Mouse (Mus musculus) lung, embryonic 16.5 days (tissue): ENCODE measurements around the gene Dazap1. TPM values are rescaled to one million over a fixed set of nuclear protein-coding genes. Genes with fewer than 3 reads are reported as not detected.

Experiments
- ATAC-seq: fragments of 200-750 bp; cut with Nextera tagmentation; 2 replicates; pipeline ENCODE4 v1.8.0; 2017; ENCODE audit warnings: low read depth, mild to moderate bottlenecking, moderate library complexity
- H3K27ac ChIP-seq: fragments of 300-500 bp; sonication (generic); 2 replicates; pipeline ENCODE4 v1.5.1; 2014; ENCODE audit warnings: mild to moderate bottlenecking, control low read depth, low read length
- H3K27me3 ChIP-seq: fragments of 300-500 bp; sonication (generic); 2 replicates; pipeline ENCODE4 v1.6.1; 2014; ENCODE audit warnings: low read depth, low read length, mixed read lengths; ENCODE audit not compliant: control insufficient read depth, insufficient read depth
- H3K36me3 ChIP-seq: fragments of 300-500 bp; sonication (generic); 2 replicates; pipeline ENCODE4 v1.6.1; 2014; ENCODE audit warnings: low read length; ENCODE audit not compliant: control insufficient read depth, insufficient read depth
- H3K4me1 ChIP-seq: fragments of 300-500 bp; sonication (generic); replicated peaks from 2 replicates; pipeline ENCODE4 v1.6.1; 2014; ENCODE audit warnings: low read length, mixed read lengths; ENCODE audit not compliant: control insufficient read depth, insufficient read depth
- H3K4me2 ChIP-seq: fragments of 300-500 bp; sonication (generic); 2 replicates; pipeline ENCODE4 v1.6.1; 2014; ENCODE audit warnings: low read depth, low read length, control low read depth
- H3K4me3 ChIP-seq: fragments of 300-500 bp; sonication (generic); 2 replicates; pipeline ENCODE4 v1.5.1; 2014; ENCODE audit warnings: mild to moderate bottlenecking, low read length, control low read depth
- H3K9ac ChIP-seq: fragments of 300-500 bp; sonication (generic); 2 replicates; pipeline ENCODE4 v1.6.1; 2014; ENCODE audit warnings: low read length, control low read depth
- H3K9me3 ChIP-seq: fragments of 300-500 bp; sonication (generic); 2 replicates; pipeline ENCODE4 v1.6.1; 2016; ENCODE audit warnings: low read length; ENCODE audit not compliant: control insufficient read depth
- WGBS: fragments of 180-500 bp; shearing (Covaris S2); extraction: QIAGEN DNeasy Blood & Tissue Kit; methylation state at CpG from one replicate; pipeline ENCODE4 v1.1.7; 2014; 5-methylcytosine and 5-hydroxymethylcytosine counted together
- polyA plus RNA-seq: library from polyadenylated mRNA; unstranded; fragments of >200 nt; fragmentation: Nextera tagmentation; extraction: Ambion mirVana; gene quantifications from 2 replicates; pipeline ENCODE4 v1.2.1, GENCODE M21; 2015

Gene Dazap1
- polyA plus RNA-seq, 1 experiment from 2014 or later = 50.6 TPM

DNA sequence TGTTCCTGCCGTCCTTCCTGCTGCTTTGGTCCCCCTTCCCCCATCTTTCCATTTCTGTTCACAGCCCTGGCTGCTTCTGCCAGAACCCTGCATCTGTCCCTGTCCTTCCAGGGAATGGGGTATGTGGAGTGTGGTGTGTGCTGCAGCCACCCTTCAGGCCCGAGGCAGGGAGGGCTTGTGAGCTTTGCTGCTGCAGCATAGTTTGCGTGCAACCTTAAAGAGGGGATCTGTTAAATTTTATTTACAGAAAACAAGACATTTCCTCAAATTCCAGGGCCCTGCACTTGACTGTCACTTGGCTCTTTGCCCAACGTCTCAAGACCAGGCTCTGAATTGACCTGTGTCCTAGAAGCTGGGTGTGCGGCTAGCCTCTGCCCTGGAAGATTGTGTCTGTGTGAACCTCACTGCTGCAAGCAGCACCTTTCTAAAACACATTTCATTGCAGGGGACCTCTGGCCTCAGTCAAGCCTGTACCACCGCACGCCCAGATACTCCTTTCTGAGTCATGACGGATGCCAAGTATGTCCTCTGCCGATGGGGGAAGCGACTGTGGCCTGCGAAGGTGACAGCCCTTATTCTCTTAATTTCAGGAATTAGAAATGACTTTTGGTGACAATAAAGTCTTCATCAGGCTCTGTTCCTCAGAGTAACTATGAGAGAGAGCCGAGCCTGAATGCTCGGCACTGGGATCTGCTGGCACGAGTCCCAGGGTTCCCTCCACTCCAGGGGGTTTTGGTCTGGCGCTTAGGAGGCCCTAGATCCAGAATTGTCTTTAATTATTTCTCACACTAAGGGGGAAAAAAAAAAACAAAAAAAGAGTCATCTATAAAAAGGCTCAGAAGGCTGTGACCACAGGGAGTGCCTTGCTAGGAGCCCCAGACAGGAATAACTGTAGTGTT lies 33.2 kb upstream of the Dazap1 start:
- 32% methylated on average over 15 of the region's 15 CpGs for WGBS
- ATAC-seq = no peak
- H3K27me3 ChIP-seq = no peaks in the 10 kb centered on the region
- H3K4me1 ChIP-seq = peaks cover 28% of the 10 kb centered on the region
- peak overlapping the region; percentile 92; the same call in 1 of the 2 replicates for H3K27ac ChIP-seq
- H3K4me3 ChIP-seq = peak overlapping the region; percentile 87
- peaks cover 26% of the 10 kb centered on the region for H3K36me3 ChIP-seq
- H3K4me2 ChIP-seq = peak overlapping the region; percentile 94
- H3K9ac ChIP-seq = peak overlapping the region; percentile 97
- H3K9me3 ChIP-seq = no peaks in the 10 kb centered on the region

GRCm38 (mm10) chr10:80236145-80236825 lies 25.0 kb upstream of the Dazap1 start:
- no peak overlapping the region for H3K4me3 ChIP-seq
- H3K9me3 ChIP-seq = no peaks in the 10 kb centered on the region
- no peak overlapping the region for H3K9ac ChIP-seq
- H3K4me2 ChIP-seq = no peak overlapping the region
- no peak overlapping the region for H3K27ac ChIP-seq
- no peak for ATAC-seq
- 93% methylated on average over 13 of the region's 13 CpGs for WGBS
- no peaks in the 10 kb centered on the region for H3K27me3 ChIP-seq
- H3K4me1 ChIP-seq = peaks cover 4% of the 10 kb centered on the region; the same call in 1 of the 2 replicates
- H3K36me3 ChIP-seq = peaks cover 84% of the 10 kb centered on the region

DNA sequence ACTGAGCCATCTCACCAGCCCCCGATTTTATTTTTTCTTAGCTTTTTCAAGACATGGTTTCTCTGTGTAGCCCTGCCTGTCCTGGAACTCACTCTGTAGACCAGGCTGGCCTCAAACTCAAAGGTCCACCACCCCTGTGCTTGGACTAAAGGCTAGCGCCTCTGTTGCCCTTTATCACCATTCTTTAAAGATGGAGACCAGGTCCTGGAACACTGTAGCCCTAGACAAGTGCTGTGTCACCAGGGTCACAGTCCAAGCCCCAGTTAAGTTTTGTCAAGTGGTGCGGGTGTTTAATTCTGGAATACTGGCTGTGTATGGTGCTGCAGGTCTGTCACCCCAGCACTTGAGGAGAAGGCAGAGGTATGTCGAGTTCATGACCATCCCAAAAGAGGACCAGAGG lies 24.3 kb upstream of the Dazap1 start:
- H3K4me1 ChIP-seq = peaks cover 4% of the 10 kb centered on the region; the same call in 1 of the 2 replicates
- ATAC-seq = no peak
- 87% methylated on average over 4 of the region's 4 CpGs for WGBS
- H3K9me3 ChIP-seq = no peaks in the 10 kb centered on the region
- no peak overlapping the region for H3K27ac ChIP-seq
- H3K27me3 ChIP-seq = no peaks in the 10 kb centered on the region
- H3K4me2 ChIP-seq = no peak overlapping the region
- H3K4me3 ChIP-seq = no peak overlapping the region
- peaks cover 87% of the 10 kb centered on the region for H3K36me3 ChIP-seq
- H3K9ac ChIP-seq = no peak overlapping the region

- WGBS = 89% methylated on average over 3 of the region's 3 CpGs
- no peak overlapping the region for H3K9ac ChIP-seq
Observed at GRCm38 (mm10) chr10:80238306-80238705, 23.0 kb upstream of the Dazap1 start.

DNA sequence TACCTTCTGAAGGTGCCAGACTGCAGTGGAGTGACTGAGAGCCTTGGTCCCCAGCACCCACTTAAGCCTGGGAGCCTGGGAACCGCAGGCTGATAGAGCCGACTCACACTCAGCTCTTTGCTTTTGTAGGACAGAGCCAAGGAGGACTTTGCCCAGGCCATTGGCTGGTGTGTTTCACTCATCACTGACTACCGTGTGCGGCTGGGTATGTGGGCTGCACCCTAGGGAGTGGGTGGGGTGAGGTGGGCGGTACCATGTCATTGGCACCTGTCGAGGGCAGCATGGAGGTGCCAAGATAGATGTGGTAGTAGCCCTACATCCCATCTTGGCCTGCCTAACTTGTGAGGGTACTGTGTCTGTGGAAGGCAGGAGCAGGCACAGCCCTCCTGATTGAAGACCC lies 21.5 kb upstream of the Dazap1 start:
- Histone ChIP-seq H3K9me3 (no peaks in the 10 kb centered on the region), H3K36me3 (peaks cover 85% of the 10 kb centered on the region), H3K4me3 (no peak overlapping the region), H3K27ac (no peak overlapping the region), H3K4me1 (no peaks in the 10 kb centered on the region), H3K27me3 (no peaks in the 10 kb centered on the region), H3K9ac (no peak overlapping the region), H3K4me2 (no peak overlapping the region)
- whole genome bisulfite sequencing = 81% methylated on average over 6 of the region's 6 CpGs
- no peak for ATAC-seq

More at GRCm38 (mm10) chr10:80238306-80238705, 23.0 kb upstream of the Dazap1 start:
- no peak overlapping the region for H3K27ac ChIP-seq
- ATAC-seq = no peak
- H3K4me3 ChIP-seq = no peak overlapping the region
- no peaks in the 10 kb centered on the region for H3K9me3 ChIP-seq
- no peaks in the 10 kb centered on the region; the same call in 1 of the 2 replicates for H3K4me1 ChIP-seq
- H3K36me3 ChIP-seq = peaks cover 87% of the 10 kb centered on the region
- H3K4me2 ChIP-seq = no peak overlapping the region
- H3K27me3 ChIP-seq = no peaks in the 10 kb centered on the region

- Histone ChIP-seq H3K9me3 (no peaks in the 10 kb centered on the region), H3K36me3 (peaks cover 68% of the 10 kb centered on the region), H3K27me3 (no peaks in the 10 kb centered on the region), H3K9ac (no peak overlapping the region), H3K4me1 (no peaks in the 10 kb centered on the region; the same call in 1 of the 2 replicates), H3K4me3 (no peak overlapping the region), H3K27ac (no peak overlapping the region), H3K4me2 (no peak overlapping the region)
- no peak for ATAC-seq
- 64% methylated on average over 9 of the region's 9 CpGs for WGBS
Observed at GRCm38 (mm10) chr10:80242088-80242487, 19.2 kb upstream of the Dazap1 start.

- peaks cover 63% of the 10 kb centered on the region for H3K36me3 ChIP-seq
- WGBS = 66% methylated on average over 3 of the region's 3 CpGs
- H3K9ac ChIP-seq = no peak overlapping the region
- no peaks in the 10 kb centered on the region for H3K9me3 ChIP-seq
- no peak overlapping the region for H3K4me2 ChIP-seq
- H3K4me3 ChIP-seq = no peak overlapping the region
- no peak for ATAC-seq
- H3K4me1 ChIP-seq = no peaks in the 10 kb centered on the region; the same call in 1 of the 2 replicates
- no peak overlapping the region for H3K27ac ChIP-seq
- H3K27me3 ChIP-seq = no peaks in the 10 kb centered on the region
Observed at GRCm38 (mm10) chr10:80242607-80243006, 18.7 kb upstream of the Dazap1 start.

- no peaks in the 10 kb centered on the region for H3K9me3 ChIP-seq
- peaks cover 45% of the 10 kb centered on the region for H3K36me3 ChIP-seq
- 36% methylated on average over 5 of the region's 5 CpGs for WGBS
- H3K4me3 ChIP-seq = no peak overlapping the region
- no peak for ATAC-seq
- peaks cover under 1% of the 10 kb centered on the region for H3K4me1 ChIP-seq
- H3K4me2 ChIP-seq = no peak overlapping the region
- H3K9ac ChIP-seq = 0 out of 2 replicates have a peak overlapping the region, but pooled peaks have one; percentile 10
- H3K27ac ChIP-seq = no peak overlapping the region
- H3K27me3 ChIP-seq = no peaks in the 10 kb centered on the region
Observed at GRCm38 (mm10) chr10:80244791-80245399, 16.4 kb upstream of the Dazap1 start.

DNA sequence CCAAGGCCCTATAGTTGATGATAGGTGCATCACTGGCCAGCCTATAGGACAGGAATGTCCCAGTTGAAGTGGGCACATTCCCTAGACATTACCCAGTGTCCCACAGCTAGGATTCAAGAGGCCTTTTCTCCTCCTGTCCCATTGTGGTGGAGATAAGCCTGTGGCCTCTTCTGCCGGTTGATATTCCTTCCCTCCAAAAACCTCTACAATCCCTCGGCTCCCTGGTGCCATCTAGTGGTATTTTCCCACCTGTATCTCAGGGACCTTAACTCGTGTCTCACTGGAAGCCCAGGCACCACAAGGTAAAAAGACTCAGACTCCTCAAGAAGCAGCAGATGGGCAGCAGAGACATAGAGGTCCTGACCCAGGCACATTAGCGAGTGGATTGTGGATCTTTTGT lies 15.7 kb upstream of the Dazap1 start:
- no peak overlapping the region for H3K4me2 ChIP-seq

More for the DNA sequence above, 15.7 kb upstream of the Dazap1 start:
- Histone ChIP-seq H3K9ac (peak overlapping the region; percentile 13; the same call in 1 of the 2 replicates), H3K9me3 (no peaks in the 10 kb centered on the region), H3K27ac (no peak overlapping the region), H3K36me3 (peaks cover 38% of the 10 kb centered on the region), H3K4me1 (peaks cover 8% of the 10 kb centered on the region), H3K4me3 (no peak overlapping the region), H3K27me3 (no peaks in the 10 kb centered on the region)
- no peak for ATAC-seq
- 2% methylated on average over 4 of the region's 4 CpGs for WGBS
